Mouse (Mus musculus) testis, adult 2 months (tissue): ENCODE data around the gene Hist4h4.

Source experiments
- CTCF ChIP-seq: fragments of 200-500 bp; IDR thresholded peaks from 2 replicates; pipeline ENCODE4 v1.5.1; 2012; ENCODE audit warnings: low read depth, mild to moderate bottlenecking, inconsistent platforms, low read length, moderate library complexity; ENCODE audit not compliant: control insufficient read depth, insufficient read depth, insufficient replicate concordance
- POLR2A ChIP-seq: fragments of 200-500 bp; IDR thresholded peaks from 2 replicates; pipeline ENCODE4 v1.6.1; 2012; ENCODE audit warnings: low read depth, mild to moderate bottlenecking, inconsistent platforms, low read length, moderate library complexity; ENCODE audit not compliant: control insufficient read depth

- no peak for TF ChIP-seq CTCF
- TF ChIP-seq POLR2A: no peak
Observed at GRCm38 (mm10) chr6:136831712-136832111, 27.5 kb upstream of the Hist4h4 start.
